Mouse (Mus musculus) heart, embryonic 12.5 days (tissue): ENCODE measurements at regions not wholly inside any gene's neighbourhood (a gene's known extent, or its start where the extent isn't known, plus 50 kb on each side); places are given as distances from the start of the nearest gene placed in this dataset.

Experiments
- ATAC-seq: fragments of 200-750 bp; cut with Nextera tagmentation; 2 replicates; pipeline ENCODE4 v1.8.0; 2017; ENCODE audit warnings: moderate TSS enrichment, moderate library complexity; ENCODE audit not compliant: insufficient number of reproducible peaks, low FRiP score
- H3K27ac ChIP-seq: fragments of 300-500 bp; sonication (generic); 2 replicates; pipeline ENCODE4 v1.5.1; 2016; ENCODE audit warnings: mild to moderate bottlenecking, moderate library complexity; ENCODE audit not compliant: poor library complexity, severe bottlenecking
- H3K27me3 ChIP-seq: fragments of 300-500 bp; sonication (generic); replicated peaks from 2 replicates; pipeline ENCODE4 v1.6.1; 2016; ENCODE audit warnings: mild to moderate bottlenecking, moderate library complexity
- H3K36me3 ChIP-seq: fragments of 300-500 bp; sonication (generic); 2 replicates; pipeline ENCODE4 v1.6.1; 2016; ENCODE audit warnings: mild to moderate bottlenecking, moderate library complexity
- H3K4me1 ChIP-seq: fragments of 300-500 bp; sonication (generic); replicated peaks from 2 replicates; pipeline ENCODE4 v1.6.1; 2016; ENCODE audit warnings: mild to moderate bottlenecking
- H3K4me2 ChIP-seq: fragments of 300-500 bp; sonication (generic); 2 replicates; pipeline ENCODE4 v1.6.1; 2016; ENCODE audit warnings: mild to moderate bottlenecking, moderate library complexity
- H3K4me3 ChIP-seq: fragments of 300-500 bp; sonication (generic); 2 replicates; pipeline ENCODE4 v1.5.1; 2016; ENCODE audit warnings: mild to moderate bottlenecking
- H3K9ac ChIP-seq: fragments of 300-500 bp; sonication (generic); 2 replicates; pipeline ENCODE4 v1.6.1; 2016; ENCODE audit warnings: mild to moderate bottlenecking, moderate library complexity
- H3K9me3 ChIP-seq: fragments of 300-500 bp; sonication (generic); replicated peaks from 2 replicates; pipeline ENCODE4 v1.6.1; 2016; ENCODE audit warnings: mild to moderate bottlenecking, moderate library complexity
- WGBS: fragments of 180-500 bp; shearing (Covaris S2); methylation state at CpG from one replicate; pipeline ENCODE4 v1.1.7; 2016; 5-methylcytosine and 5-hydroxymethylcytosine counted together

DNA sequence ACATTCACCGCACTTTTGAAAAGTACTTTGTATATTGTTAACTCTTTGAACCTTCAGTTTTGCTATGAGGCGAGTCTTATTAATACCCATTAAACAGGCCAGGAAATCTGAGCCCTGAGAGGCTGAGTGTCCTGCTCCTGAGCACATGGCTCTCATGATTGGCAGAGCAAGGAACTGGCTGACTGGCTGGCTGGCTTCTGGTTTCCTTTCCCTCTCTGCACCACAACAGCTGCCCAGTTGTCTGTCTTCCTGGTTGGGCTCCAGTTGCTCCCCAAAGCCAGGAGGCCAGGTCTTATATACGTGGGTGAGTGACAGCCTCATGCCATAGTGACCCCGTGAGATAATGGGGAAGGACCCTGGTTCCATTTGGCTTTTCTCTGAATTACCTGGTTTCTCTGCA, 85.5 kb upstream of the Zfp217 start:
- H3K4me2 ChIP-seq = no peak overlapping the region

GRCm38 (mm10) chr2:170229461-170230080, 81.7 kb upstream of the Zfp217 start:
- H3K9ac ChIP-seq = no peak overlapping the region
- no peaks in the 10 kb centered on the region for H3K9me3 ChIP-seq
- no peak overlapping the region for H3K4me3 ChIP-seq
- H3K4me2 ChIP-seq = no peak overlapping the region
- H3K4me1 ChIP-seq = peaks cover 9% of the 10 kb centered on the region
- H3K27me3 ChIP-seq = no peaks in the 10 kb centered on the region
- 70% methylated on average over 8 of the region's 8 CpGs for WGBS
- no peaks in the 10 kb centered on the region for H3K36me3 ChIP-seq
- no peak overlapping the region for H3K27ac ChIP-seq
- no peak for ATAC-seq

More for the DNA sequence above, 85.5 kb upstream of the Zfp217 start:
- Histone ChIP-seq H3K9ac (no peak overlapping the region), H3K27ac (no peak overlapping the region), H3K27me3 (no peaks in the 10 kb centered on the region), H3K36me3 (no peaks in the 10 kb centered on the region), H3K9me3 (no peaks in the 10 kb centered on the region), H3K4me3 (no peak overlapping the region), H3K4me1 (peaks cover 9% of the 10 kb centered on the region)
- no peak for ATAC-seq
- WGBS = 74% methylated on average over 4 of the region's 4 CpGs

- H3K36me3 ChIP-seq = no peaks in the 10 kb centered on the region
- peaks cover 13% of the 10 kb centered on the region for H3K4me1 ChIP-seq
- H3K9ac ChIP-seq = no peak overlapping the region
- no peak overlapping the region for H3K4me3 ChIP-seq
- H3K27ac ChIP-seq = no peak overlapping the region
- H3K4me2 ChIP-seq = no peak overlapping the region
- no peak for ATAC-seq
- no peaks in the 10 kb centered on the region for H3K9me3 ChIP-seq
- 92% methylated on average over 10 of the region's 10 CpGs for WGBS
- no peaks in the 10 kb centered on the region for H3K27me3 ChIP-seq
Observed at GRCm38 (mm10) chr2:170228318-170228994, 80.6 kb upstream of the Zfp217 start.

DNA sequence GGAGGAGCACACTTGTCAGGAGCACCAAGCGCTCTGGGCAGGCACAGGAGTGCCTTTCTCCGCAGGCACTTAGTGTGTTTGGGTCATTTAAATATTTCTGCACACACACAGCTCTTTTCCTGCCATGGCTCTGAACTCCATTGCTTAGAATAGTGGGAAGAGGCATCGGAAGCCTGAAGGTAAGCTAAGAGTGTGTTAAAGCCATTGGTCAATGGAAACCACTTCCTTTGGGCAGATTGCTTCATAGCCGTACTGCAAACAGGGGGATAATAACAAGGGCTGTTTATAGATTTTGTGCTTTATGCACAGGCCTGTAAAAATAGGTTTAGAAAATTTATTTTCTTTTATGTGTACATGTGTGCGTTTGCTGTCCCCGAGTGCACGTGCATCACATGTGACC, 76.0 kb upstream of the Zfp217 start:
- 83% methylated on average over 7 of the region's 7 CpGs for WGBS
- H3K27me3 ChIP-seq = no peaks in the 10 kb centered on the region
- H3K4me2 ChIP-seq = no peak overlapping the region
- ATAC-seq = no peak
- no peak overlapping the region for H3K9ac ChIP-seq
- H3K4me3 ChIP-seq = no peak overlapping the region
- H3K27ac ChIP-seq = 0 out of 2 replicates have a peak overlapping the region, but pooled peaks have one; percentile 76
- H3K36me3 ChIP-seq = no peaks in the 10 kb centered on the region
- H3K9me3 ChIP-seq = no peaks in the 10 kb centered on the region
- H3K4me1 ChIP-seq = peaks cover 44% of the 10 kb centered on the region

- Histone ChIP-seq H3K36me3 (no peaks in the 10 kb centered on the region), H3K27me3 (no peaks in the 10 kb centered on the region), H3K9ac (peak overlapping the region; percentile 59), H3K27ac (peak overlapping the region; percentile 76), H3K4me3 (peak overlapping the region; percentile 30; the same call in 1 of the 2 replicates), H3K9me3 (no peaks in the 10 kb centered on the region), H3K4me2 (peak overlapping the region; percentile 63), H3K4me1 (peaks cover 53% of the 10 kb centered on the region)
- ATAC-seq = no peak
- 0% methylated on average over 6 of the region's 6 CpGs for WGBS
Observed at GRCm38 (mm10) chr2:170222819-170223218, 74.9 kb upstream of the Zfp217 start.

DNA sequence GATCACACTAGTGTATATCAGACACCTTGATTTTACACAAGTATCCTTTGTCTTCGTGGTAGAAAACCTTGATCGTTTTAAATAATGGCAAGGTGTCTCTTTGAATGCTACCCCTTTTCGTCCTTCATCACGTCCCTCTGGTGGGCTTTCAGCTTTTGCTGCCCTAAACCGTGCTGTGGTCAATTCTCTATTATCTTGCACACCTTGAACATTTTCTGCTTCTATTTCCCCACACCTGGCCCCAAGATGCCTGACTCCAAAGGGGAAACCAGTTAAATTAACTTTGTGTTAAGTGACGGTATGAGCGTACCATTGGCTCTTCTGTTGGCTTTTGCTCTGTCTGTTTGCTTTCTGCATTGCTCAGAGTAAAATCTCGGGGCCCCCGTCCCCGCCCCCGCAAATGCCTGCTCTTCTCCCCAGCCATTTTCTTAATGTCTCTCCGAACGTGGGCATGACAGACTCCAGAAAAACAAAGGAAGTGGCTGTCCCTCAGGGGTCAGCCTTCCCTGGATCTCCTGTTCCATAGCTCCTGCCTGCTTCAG, 74.2 kb upstream of the Zfp217 start:
- H3K9me3 ChIP-seq = no peaks in the 10 kb centered on the region
- H3K4me3 ChIP-seq = peak overlapping the region; percentile 30
- H3K27me3 ChIP-seq = no peaks in the 10 kb centered on the region
- H3K4me1 ChIP-seq = peaks cover 53% of the 10 kb centered on the region
- H3K27ac ChIP-seq = peak overlapping the region; percentile 76
- H3K36me3 ChIP-seq = no peaks in the 10 kb centered on the region
- WGBS = 13% methylated on average over 13 of the region's 13 CpGs
- H3K9ac ChIP-seq = peak overlapping the region; percentile 59; the same call in 1 of the 2 replicates
- ATAC-seq = no peak
- H3K4me2 ChIP-seq = peak overlapping the region; percentile 63

DNA sequence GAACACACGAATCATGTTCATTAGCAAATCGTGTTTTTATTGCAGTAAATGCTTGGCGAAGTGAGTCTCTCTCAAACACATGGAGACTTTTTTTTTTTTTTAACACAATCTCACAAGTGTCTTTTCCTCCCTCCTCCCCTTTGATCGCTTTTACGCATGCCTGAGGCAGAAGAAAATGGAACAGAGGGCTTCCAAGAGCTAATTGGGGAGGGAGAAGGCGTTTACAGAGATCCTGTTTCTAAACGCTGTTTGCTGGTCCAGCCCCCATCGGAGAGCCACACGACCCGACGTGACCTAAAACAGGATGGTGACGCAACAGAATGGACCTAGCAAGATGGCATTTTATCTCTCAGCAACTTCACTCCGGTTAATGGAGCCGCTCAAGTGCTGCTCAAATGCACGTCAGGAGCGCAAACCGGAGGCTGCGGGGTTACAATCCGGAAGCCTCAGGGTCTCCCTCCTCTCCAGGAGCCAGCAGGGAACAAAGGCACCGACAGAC, 73.0 kb upstream of the Zfp217 start:
- peak; percentile 54 for ATAC-seq
- WGBS = 0% methylated on average over 20 of the region's 20 CpGs
- Histone ChIP-seq H3K36me3 (no peaks in the 10 kb centered on the region), H3K9ac (peak overlapping the region; percentile 71), H3K4me1 (peaks cover 53% of the 10 kb centered on the region), H3K4me2 (peak overlapping the region; percentile 88), H3K9me3 (no peaks in the 10 kb centered on the region), H3K27me3 (no peaks in the 10 kb centered on the region), H3K27ac (peak overlapping the region; percentile 84), H3K4me3 (peak overlapping the region; percentile 40)

DNA sequence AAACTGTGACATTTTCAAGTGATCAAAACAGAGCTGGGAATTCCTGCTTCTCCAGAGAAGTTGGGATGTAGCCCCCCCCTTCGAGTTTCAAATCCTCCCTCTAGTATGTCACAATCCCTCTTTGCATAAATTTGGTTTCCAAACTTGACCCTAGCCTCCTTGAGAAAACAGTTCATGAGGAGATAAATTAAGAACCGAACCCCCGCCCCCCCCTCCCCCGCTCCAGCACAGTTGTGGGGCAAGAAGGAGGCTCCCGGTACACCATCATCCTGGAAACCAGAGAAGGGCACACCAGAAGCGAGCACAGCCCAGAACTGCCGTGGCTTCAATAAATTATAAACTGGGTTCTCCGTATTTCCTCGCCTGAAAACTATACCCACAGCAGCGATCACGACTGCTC, 72.5 kb upstream of the Zfp217 start:
- Histone ChIP-seq H3K27me3 (no peaks in the 10 kb centered on the region), H3K9ac (peak overlapping the region; percentile 71), H3K4me1 (peaks cover 53% of the 10 kb centered on the region), H3K36me3 (no peaks in the 10 kb centered on the region), H3K4me2 (peak overlapping the region; percentile 88), H3K4me3 (peak overlapping the region; percentile 40), H3K27ac (peak overlapping the region; percentile 84), H3K9me3 (no peaks in the 10 kb centered on the region)
- 3% methylated on average over 11 of the region's 11 CpGs for WGBS
- ATAC-seq = no peak

DNA sequence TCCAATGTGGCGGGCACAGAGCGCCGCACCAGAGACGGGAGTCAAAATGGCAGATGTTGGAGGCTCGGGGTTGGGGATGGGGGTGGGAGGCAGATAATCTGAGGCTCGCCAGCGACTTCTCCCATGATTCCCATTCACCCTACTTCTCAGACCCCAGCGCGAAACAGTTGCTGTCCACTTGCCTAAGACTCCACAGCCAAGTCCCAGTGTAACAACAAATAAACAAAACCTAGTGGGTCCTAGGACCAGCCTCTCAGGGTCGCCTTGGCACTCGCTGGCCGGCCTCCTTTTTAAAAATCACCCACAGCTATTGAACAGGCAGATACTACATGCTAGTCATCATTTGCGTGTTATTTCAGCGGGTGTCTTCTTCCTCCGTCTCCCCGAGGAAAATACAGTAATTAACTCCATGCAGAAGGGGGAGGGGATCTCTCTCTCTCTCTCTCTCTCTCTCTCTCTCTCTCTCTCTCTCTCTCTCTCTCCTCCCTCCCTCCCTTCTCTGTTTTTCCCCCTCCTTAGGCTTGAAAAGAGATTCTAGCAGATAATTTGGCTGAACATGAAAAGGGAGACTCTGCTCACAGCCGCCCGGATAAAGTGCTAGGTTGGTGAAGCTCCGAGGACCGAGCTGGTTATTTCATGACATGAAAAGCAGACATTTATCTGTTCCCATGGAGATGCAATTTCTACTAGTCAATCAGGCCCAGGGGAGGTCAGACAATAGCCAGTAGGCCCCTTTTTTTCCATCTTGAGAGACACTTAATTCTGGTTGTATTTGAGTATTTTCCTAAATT, 71.9 kb upstream of the Zfp217 start:
- Histone ChIP-seq H3K36me3 (no peaks in the 10 kb centered on the region), H3K9ac (peak overlapping the region; percentile 71), H3K27ac (peak overlapping the region; percentile 80), H3K4me2 (peak overlapping the region; percentile 88), H3K9me3 (peaks cover 4% of the 10 kb centered on the region), H3K27me3 (no peaks in the 10 kb centered on the region), H3K4me1 (peaks cover 53% of the 10 kb centered on the region), H3K4me3 (peak overlapping the region; percentile 47)
- ATAC-seq = no peak
- 3% methylated on average over 20 of the region's 20 CpGs for WGBS

DNA sequence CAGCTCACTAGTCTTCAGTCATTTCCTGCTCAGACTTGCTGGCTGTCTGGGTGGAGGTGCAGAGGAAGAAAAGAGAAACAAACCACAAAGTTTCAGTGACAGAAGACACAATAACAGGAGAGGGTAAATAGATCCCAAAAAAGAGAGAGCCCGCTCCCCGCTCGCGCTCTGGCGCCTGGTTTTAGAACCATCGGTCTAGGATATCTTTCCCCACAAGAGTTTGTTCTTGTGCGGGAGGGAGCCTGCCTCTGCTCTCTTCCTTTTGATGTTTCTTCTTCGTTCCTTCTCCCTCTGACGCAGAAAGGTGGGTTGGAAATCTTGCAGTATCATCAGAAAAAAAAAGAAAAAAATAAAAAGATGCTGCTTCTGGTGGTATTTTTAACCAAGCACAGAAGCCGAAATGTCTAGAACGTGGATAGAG, 71.3 kb upstream of the Zfp217 start:
- Histone ChIP-seq H3K36me3 (no peaks in the 10 kb centered on the region), H3K27ac (peak overlapping the region; percentile 80), H3K4me3 (peak overlapping the region; percentile 47), H3K4me1 (peaks cover 53% of the 10 kb centered on the region), H3K9me3 (peaks cover 4% of the 10 kb centered on the region), H3K27me3 (no peaks in the 10 kb centered on the region), H3K9ac (peak overlapping the region; percentile 71), H3K4me2 (peak overlapping the region; percentile 88)
- 3% methylated on average over 11 of the region's 11 CpGs for WGBS
- no peak for ATAC-seq
